Mouse (Mus musculus) bone marrow macrophage, adult 2 months (primary cell): ENCODE measurements around the gene Plcb4. TPM values are rescaled to one million over a fixed set of nuclear protein-coding genes. Genes with fewer than 3 reads are reported as not detected.

Experiments used
- H3K27ac ChIP-seq: 2 replicates; pipeline ENCODE4 v1.5.1; 2012; ENCODE audit warnings: low read depth, low read length; ENCODE audit not compliant: insufficient read depth
- H3K4me1 ChIP-seq: 2 replicates; pipeline ENCODE4 v1.6.1; 2012; ENCODE audit warnings: low read length; ENCODE audit not compliant: control insufficient read depth, insufficient read depth
- H3K4me3 ChIP-seq: 2 replicates; pipeline ENCODE4 v1.5.1; 2012; ENCODE audit warnings: mild to moderate bottlenecking, low read length, moderate library complexity; ENCODE audit not compliant: insufficient read depth
- CTCF ChIP-seq: IDR thresholded peaks from 2 replicates; pipeline ENCODE4 v1.5.1; 2012; ENCODE audit warnings: low read depth, mild to moderate bottlenecking, low read length, moderate library complexity
- POLR2A ChIP-seq: IDR thresholded peaks from 2 replicates; pipeline ENCODE4 v1.6.1; 2012; ENCODE audit warnings: mild to moderate bottlenecking, low read depth, low read length, borderline replicate concordance
- polyA plus RNA-seq: library from polyadenylated mRNA; stranded (reverse); fragments of >200 nt; gene quantifications from 2 replicates; pipeline ENCODE4 v1.2.4, GENCODE M21; 2012; ENCODE audit not compliant: missing spikeins, insufficient read depth, insufficient read length

Gene Plcb4
- polyA plus RNA-seq, 1 experiment = 10.2 TPM

DNA sequence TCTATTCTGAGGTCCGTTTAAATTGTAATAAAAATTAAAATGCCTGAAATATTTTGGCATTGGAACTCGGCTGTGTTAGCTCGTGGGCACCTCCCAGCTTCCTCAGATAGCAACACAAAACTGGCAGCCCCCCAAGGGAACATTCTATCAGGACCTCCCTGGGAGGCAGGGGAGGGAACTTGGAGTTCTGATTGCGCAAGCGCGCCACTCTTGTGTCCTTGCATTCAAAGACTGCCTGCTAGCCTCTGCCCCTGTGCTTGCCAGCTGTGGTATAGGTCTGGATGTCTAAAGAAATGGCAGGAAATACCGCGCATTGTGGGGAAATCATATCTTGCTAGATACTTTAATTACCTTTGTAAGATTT is 53.1 kb downstream of the Plcb4 start:
- Histone ChIP-seq H3K4me1 (peaks cover 15% of the 10 kb centered on the region), H3K4me3 (no peak overlapping the region), H3K27ac (no peak overlapping the region)
- TF ChIP-seq POLR2A (no peak), CTCF (no peak)

DNA sequence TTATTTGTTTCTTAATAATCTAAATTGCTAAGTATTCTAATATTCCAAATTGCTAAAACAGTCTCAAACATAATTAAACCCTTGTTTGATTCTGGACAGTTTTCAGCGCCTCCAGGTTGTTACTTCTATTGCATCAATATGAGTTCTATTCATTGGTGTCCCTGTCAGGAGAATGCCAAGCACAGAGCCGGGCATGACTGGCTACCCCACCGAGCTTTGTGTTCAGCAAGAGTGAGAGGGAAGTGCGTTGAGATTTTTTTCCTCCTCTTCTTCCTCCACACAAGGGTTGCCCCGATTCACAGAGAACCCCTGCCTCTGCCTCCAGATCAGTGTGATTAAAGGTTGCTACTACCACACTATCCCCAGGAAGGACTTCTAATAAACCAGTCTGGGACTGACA is 53.5 kb downstream of the Plcb4 start:
- no peak for TF ChIP-seq CTCF
- TF ChIP-seq POLR2A = no peak
- Histone ChIP-seq H3K27ac (no peak overlapping the region), H3K4me3 (no peak overlapping the region), H3K4me1 (peaks cover 15% of the 10 kb centered on the region)

DNA sequence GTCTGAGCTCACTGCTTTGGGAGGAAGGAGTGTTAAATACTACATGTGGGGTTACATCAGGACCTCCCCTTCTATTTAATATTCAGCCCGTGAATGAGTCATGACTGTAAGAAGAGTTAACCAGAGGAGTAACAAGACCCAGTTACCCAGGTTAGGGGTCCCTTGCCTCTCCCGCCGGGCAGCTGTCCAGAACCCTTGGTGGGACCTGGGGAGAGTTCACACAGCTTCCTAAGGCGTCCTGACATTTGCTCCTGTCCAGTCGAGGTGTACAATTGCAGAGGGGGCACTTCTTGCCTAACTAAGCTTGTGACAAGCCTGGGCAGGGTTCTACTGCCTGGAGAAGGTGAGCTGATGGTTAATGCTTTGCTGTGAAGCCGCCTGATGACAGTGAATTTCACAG is 54.1 kb downstream of the Plcb4 start:
- no peak for TF ChIP-seq POLR2A
- no peak for TF ChIP-seq CTCF
- no peak overlapping the region for H3K27ac ChIP-seq
- H3K4me1 ChIP-seq = peaks cover 15% of the 10 kb centered on the region
- H3K4me3 ChIP-seq = no peak overlapping the region

DNA sequence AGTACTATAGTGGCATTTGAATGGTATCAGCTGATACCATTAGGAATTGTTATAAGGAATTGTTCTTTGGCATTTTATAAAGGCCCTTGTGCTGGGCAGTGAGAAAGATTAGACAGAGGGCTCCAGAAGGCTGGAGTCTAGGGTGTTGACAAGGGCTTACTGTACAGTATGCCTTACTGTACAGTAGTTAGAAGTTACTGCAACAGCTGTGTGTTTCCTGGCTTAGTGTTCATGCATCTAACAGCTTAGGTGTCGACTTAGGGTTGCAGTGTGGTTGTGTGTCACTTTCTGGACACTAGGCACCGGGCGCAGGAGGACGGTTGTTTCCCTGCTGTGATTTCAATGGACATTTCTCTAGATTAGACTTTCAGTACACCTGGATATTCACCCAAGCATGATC is 57.4 kb downstream of the Plcb4 start:
- Histone ChIP-seq H3K4me1 (peaks cover 12% of the 10 kb centered on the region), H3K27ac (no peak overlapping the region), H3K4me3 (no peak overlapping the region)
- TF ChIP-seq CTCF (no peak), POLR2A (no peak)

DNA sequence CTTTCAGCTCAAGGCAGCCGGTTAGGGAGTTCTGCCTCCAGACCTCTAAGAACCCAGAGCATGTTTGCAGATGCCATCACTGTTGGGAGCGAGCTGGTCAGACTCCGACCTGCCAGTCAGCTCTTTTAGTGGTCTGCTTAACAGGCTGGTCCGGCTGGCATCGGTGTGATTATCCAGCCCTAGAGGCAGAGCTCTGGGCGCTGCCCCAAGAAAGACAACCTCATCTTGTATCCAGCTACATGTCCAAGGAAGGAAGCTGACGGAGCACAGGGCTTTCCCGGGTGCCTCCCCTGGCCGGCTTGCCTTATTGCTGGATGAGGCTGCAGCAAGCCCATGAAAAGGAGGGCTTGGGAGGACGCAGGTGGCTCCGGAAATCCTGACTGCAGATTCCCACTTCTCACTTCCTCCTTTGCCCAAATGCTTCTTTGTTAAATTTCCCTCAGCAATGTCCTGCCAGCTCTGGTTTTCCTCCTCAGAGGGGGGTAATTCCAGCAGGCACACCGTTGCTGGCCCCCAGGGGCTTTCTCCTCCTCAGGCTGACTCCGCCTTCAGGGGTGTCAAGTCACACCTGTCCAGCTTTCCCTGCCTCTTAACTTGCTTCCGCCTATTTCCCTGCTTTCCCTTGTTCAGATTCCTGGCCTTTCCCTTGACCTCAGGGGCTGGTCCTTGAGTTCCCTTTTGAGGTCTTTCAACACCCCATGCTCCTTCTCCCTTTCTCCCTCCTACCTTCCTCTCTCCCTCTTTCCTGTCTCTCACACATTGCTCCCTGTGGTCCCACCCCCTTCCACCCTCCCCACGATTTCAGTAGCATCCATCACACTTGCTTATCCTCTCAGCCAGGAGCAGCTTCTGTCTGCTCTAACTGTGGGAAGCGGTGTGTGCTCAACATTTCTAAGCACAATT is 58.7 kb downstream of the Plcb4 start:
- no peak overlapping the region for H3K4me3 ChIP-seq
- H3K4me1 ChIP-seq = peaks cover 6% of the 10 kb centered on the region
- TF ChIP-seq CTCF (no peak), POLR2A (no peak)
- no peak overlapping the region for H3K27ac ChIP-seq

DNA sequence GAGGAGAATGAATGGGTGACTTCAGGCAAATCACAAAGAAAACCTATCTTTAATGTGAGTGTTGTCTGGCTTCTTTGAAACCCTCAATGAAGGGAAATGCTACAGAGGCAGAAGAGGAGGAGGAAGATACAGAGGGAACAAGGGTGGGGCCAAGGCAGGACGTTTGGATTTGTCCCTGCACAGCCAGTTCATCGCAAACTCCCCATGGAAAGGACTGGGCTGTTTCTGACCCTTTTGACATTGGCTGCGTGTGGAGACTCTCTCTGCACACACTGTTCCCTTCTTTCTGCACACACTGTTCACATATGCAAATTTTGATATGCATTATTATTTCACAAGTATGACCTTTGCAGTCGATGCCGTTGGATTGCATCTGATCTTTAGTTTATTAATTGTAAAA is 63.3 kb downstream of the Plcb4 start:
- Histone ChIP-seq H3K4me1 (peaks cover 20% of the 10 kb centered on the region), H3K27ac (no peak overlapping the region), H3K4me3 (no peak overlapping the region)
- TF ChIP-seq CTCF (no peak), POLR2A (no peak)

DNA sequence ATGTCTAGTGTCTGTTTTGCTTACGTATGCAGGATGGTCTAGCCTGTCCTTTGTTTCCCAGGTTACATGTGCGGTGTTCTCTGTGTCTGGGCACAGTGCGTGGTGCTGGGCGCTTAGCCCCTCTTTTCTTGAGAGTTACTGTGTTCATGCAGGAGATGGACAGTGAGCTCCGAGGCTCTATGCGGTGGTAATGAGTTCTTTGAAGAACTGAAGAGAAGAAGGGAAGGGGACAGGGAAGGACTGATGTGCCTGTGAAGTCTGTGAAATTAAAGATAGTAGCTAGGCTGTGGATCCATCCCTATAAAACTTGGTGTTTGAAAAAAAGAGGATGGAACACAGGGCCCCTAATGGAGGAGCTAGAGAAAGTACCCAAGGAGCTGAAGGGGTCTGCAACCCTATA is 64.6 kb downstream of the Plcb4 start:
- TF ChIP-seq POLR2A = no peak
- TF ChIP-seq CTCF = no peak
- Histone ChIP-seq H3K4me3 (no peak overlapping the region), H3K27ac (no peak overlapping the region), H3K4me1 (peaks cover 22% of the 10 kb centered on the region)

DNA sequence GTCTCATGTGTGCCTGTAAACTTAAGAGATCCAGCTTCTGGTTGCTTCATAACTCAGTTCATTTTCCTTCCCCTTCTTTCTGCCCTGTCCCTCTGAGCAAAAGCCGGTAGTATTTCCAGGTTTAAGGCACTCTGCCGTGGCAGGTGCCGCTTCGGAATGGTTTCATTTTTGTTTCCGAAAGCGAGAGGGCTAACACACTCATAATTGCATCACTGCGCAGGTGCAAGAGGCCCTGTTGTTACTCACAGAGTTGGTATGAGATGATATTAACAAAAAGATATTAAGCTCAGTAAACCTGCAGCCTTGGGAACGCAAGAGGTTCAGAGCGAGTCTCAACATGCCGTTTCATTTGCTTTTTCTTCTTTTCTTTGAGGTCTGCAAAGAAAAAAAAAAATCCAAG is 65.7 kb downstream of the Plcb4 start:
- H3K27ac ChIP-seq = no peak overlapping the region
- peaks cover 22% of the 10 kb centered on the region for H3K4me1 ChIP-seq
- no peak for TF ChIP-seq POLR2A
- no peak for TF ChIP-seq CTCF
- H3K4me3 ChIP-seq = no peak overlapping the region

DNA sequence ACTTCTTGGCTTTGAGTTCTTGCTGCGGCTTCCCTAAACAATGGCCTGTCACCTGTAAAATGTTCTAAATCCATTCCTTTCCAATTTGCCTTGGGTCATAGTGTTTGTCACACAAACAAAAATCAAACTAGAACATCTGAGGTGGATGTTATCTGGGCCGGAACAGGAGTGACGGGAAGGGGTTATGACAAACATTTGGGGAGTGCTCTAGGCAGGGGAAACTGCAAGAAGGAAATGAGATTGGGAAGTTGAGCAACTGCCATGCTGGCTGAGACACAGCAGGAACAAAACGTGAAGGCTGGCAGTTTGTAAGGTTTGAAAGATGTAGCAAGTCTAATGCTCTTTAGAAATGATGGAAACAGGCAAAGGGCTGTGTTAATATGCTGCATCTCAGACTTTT is 66.6 kb downstream of the Plcb4 start:
- TF ChIP-seq POLR2A (no peak), CTCF (no peak)
- H3K4me3 ChIP-seq = no peak overlapping the region
- H3K4me1 ChIP-seq = peaks cover 22% of the 10 kb centered on the region
- H3K27ac ChIP-seq = peak overlapping the region; percentile 70

DNA sequence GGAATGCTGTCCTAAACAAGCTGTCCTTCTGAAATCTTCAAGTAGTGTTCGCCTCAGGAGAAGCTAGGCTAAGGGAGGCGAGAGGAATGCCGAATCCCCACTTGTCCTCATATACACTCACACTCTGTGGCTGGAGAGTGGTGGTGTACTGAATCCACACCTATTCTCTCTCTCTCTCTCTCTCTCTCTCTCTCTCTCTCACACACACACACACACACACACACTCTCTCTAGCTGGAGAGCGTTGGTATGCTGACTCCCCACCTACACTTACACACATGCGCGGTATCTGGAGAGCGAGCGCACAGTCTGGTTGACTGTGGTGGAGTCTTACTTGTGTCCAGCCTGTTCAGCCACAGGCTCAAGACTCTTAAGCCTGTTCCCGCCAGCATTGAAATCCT is 68.3 kb downstream of the Plcb4 start:
- H3K27ac ChIP-seq = no peak overlapping the region
- no peak overlapping the region for H3K4me3 ChIP-seq
- TF ChIP-seq CTCF (no peak), POLR2A (no peak)
- H3K4me1 ChIP-seq = peaks cover 32% of the 10 kb centered on the region
